Mouse (Mus musculus) cerebellum, adult 2 months (tissue): ENCODE data around the gene Pole3.

Experiments
- CTCF ChIP-seq: fragments of 200-500 bp; IDR thresholded peaks from 2 replicates; pipeline ENCODE4 v1.5.1; 2011; ENCODE audit warnings: low read depth, mild to moderate bottlenecking, control low read depth, low read length, moderate library complexity, borderline replicate concordance; ENCODE audit not compliant: insufficient read depth
- POLR2A ChIP-seq: fragments of 200-500 bp; IDR thresholded peaks from 2 replicates; pipeline ENCODE4 v1.6.1; 2011; ENCODE audit warnings: low read length, control low read depth, borderline replicate concordance; ENCODE audit not compliant: insufficient read depth

- TF ChIP-seq POLR2A: no peak
- no peak for TF ChIP-seq CTCF
Observed at GRCm38 (mm10) chr4:62526256-62526655, 1.4 kb upstream of the Pole3 start.
